Mouse (Mus musculus): ENCODE measurements around the gene Pcsk2. TPM values are rescaled to one million over a fixed set of nuclear protein-coding genes. Genes with fewer than 3 reads are reported as not detected.

Gene Pcsk2
- total RNA-seq, 2 experiments from 2014 or later, result not detected

DNA sequence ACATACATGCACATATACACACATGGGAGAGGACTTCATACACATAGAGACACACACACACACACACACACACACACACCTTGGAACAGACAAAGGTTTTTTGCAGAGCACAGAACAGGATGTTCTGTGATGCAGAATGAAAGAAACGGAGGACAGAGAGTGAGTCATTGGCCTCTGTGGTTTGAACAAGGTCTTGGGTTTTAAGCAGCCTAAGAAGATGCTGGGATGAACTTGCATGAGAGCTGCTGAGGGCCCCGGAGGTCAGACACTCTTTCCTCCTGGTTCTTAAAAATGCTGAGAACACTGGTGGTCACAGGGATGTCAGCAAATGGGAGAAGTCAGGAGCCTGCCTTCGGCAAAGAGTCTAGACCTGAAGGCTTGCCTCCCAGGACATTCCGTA, 178.1 kb downstream of the Pcsk2 start:
- intact Hi-C loops (cut with DNase I), result no loop called here
- no peak for DNase-seq

DNA sequence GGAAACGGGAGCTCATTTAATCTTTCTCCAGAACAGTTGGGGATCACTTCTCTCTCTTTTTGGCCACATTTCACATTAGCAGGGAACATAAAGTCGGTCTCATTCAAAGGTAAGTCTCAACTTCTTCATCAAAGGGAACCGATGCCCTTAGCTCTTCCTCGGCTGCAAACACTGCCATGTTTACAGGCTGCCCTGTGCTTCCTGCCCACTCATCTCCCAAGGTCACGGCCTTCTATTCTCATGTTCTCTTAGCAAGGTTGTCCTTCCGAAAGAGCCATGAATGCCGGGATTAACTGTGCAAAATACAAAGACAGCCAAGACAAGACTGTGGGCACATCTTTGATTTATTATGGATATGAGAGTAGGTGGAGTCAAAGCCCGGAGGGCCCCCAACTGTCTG, 178.8 kb downstream of the Pcsk2 start:
- intact Hi-C loops (cut with DNase I), result no loop called here
- DNase-seq, result no peak

DNA sequence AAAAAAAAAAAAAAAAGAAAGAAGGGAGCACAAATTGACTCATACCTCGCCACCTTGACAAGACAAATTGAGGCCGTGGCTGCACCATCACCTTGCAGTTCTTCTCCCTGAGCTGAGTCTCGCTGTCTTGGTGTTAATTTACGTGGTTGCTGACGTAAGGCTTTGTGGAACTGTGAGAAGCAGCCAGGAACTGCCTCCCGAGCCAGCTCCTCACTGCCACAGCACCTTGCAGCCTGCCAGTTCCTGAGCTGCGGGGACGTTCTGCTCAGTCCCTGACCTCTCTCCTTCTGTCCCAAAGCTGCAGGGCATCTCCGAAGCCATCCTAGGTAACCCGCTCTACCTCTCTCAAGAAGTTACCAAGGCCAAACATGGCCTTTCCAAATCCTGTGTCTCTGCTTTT, 186.5 kb downstream of the Pcsk2 start:
- intact Hi-C loops (cut with DNase I), result no loop called here

GRCm38 (mm10) chr2:143735442-143735841, 189.5 kb downstream of the Pcsk2 start:
- intact Hi-C loops (cut with DNase I), result no loop called here

More for the DNA sequence above, 186.5 kb downstream of the Pcsk2 start:
- DNase-seq, result no peak

GRCm38 (mm10) chr2:143739475-143740226, 193.7 kb downstream of the Pcsk2 start:
- DNase-seq, result no peak
- intact Hi-C loops (cut with DNase I), result no loop called here

More at GRCm38 (mm10) chr2:143735442-143735841, 189.5 kb downstream of the Pcsk2 start:
- no peak for DNase-seq

GRCm38 (mm10) chr2:143742436-143742835, 196.5 kb downstream of the Pcsk2 start:
- no peak for DNase-seq
- intact Hi-C loops (cut with DNase I), result no loop called here

GRCm38 (mm10) chr2:143743081-143743480, 197.1 kb downstream of the Pcsk2 start:
- intact Hi-C loops (cut with DNase I), result no loop called here
- DNase-seq, result no peak

DNA sequence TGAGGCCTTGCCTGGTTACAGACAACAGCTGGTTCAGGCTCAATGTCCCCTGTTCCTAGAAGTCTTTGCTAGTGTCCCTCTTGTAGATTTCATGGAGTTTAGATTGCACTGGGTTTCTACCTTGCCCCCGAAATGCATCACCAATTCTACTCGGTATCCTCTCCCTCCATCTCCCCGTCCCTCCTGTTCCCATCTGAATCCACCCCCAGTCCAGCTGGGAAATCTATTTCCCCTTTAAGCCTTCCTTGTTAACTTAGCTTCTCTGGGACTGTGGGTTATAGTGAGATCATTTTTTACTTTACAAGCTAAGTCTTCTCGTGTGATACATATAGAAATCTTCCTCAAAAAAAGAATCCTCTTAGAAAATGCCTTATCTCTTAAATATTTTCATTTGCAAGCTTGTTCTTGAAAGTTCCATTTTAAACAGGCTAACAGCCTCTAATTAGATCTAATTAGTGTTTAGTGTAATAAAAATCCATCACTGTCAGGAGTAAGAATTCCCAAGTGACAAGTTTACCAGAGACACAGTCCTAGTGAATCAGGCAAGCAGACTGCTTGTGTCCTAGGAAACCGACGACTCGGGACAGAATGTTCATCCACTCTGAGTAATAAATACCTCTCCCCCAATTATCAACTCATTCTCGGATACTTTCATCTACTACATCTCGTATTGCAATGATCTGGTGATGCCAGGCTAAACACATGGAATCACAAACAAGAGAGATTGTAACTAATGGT, 206.3 kb downstream of the Pcsk2 start:
- DNase-seq, result no peak
- intact Hi-C loops (cut with DNase I), result no loop called here

GRCm38 (mm10) chr2:143776448-143776847, 230.5 kb downstream of the Pcsk2 start:
- intact Hi-C loops (cut with DNase I), result loop anchor here (1.0 kb wide), 1 partner anchor 662 kb away; no protein-coding TSS in a partner anchor

GRCm38 (mm10) chr2:143780310-143780709, 234.4 kb downstream of the Pcsk2 start:
- intact Hi-C loops (cut with DNase I), result no loop called here
- no peak for DNase-seq

More at GRCm38 (mm10) chr2:143776448-143776847, 230.5 kb downstream of the Pcsk2 start:
- no peak for DNase-seq

DNA sequence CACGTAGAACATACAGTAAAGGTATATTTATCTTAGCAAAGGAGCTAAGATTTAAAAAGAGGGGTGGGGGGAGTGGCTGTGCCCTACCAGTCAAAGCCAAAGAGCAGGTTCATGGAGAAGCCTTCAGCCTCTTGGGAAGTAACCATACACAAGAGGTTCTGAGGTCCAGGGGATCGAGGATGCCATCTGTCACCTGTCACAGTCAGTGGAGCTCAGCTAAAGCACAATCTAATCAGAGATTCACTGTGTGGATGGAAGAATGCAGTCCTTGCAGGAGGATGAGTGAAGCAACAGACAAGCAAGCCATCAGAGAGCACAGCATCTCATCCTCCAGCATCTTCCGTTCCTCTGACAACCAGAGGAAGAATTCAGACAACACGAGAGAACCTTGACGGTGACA, 244.0 kb downstream of the Pcsk2 start:
- DNase-seq, result no peak
- intact Hi-C loops (cut with DNase I), result no loop called here

DNA sequence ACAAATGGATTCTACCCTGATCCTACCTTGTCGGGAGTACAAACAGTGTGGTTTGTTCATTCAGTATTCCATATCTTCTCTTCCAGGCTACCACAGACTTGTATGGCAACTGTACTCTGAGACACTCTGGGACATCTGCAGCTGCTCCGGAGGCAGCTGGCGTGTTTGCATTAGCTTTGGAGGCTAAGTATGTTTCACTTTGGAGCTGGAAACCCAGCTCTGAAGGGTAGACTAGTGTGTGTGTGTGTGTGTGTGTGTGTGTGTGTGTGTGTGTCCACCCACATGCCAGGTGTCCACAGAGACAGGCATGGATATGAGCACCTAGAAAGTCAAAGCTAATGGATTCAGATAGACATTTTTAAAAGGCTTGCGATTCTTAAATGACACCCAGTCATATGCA, 249.9 kb downstream of the Pcsk2 start:
- DNase-seq, result no peak
- intact Hi-C loops (cut with DNase I), result no loop called here

GRCm38 (mm10) chr2:143796335-143797013, 250.5 kb downstream of the Pcsk2 start:
- intact Hi-C loops (cut with DNase I), result no loop called here
- DNase-seq, result no peak

DNA sequence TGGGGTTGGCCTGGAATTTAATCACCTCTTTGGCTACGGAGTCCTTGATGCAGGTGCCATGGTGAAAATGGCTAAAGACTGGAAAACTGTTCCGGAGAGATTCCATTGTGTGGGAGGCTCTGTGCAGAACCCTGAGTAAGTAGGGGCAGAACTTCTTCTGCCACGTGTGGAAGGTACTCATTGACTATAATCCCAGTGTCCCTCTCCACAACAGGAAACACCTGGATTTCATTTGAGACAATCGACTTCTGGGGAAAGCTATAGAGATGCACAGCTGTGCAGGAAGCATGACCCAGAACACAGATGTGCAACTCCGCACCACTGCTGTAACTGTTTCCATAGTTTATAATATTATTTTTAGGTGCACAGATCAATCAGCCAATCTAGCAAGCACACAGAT, 255.1 kb downstream of the Pcsk2 start:
- no peak for DNase-seq

DNA sequence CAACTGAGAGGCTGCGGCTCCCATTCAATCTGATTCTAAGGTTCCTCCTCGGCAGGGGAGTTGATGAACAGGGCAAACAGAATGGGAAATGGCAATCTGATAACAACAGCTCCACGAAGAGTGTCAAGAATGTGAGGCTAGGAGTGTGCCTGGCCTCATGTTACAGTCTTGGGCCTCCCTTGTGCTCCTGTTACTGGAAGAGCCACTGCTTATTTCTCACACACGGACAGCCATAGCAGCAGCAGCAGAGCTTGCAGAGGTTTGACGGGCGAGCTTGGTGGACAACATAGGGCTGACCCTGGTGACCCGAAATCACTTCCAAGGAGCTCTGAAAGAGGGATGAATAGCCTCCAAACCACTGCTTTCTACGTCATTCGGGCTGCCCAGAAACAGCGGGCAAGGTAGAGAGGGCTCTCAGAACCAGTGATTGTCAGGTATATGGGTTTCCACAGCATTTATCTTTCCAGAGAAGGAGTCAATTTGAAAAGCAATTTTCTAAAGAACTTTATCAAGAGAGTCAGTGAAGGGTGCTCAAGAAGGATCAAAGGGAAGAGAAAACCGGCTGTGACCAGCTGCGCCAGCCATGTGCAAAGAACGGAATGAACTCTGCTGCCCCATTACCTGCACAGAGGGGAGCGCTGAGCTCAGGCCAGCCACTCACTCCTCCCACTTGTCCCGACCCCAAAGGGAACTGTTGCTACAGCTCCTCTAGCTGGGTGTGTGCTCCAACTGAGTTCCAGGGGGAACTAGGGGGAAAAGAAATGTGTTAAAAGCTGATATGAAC, 260.4 kb downstream of the Pcsk2 start:
- intact Hi-C loops (cut with DNase I), result no loop called here
- DNase-seq, result no peak

More for the DNA sequence above, 255.1 kb downstream of the Pcsk2 start:
- intact Hi-C loops (cut with DNase I), result no loop called here

GRCm38 (mm10) chr2:143806924-143807664, 261.1 kb downstream of the Pcsk2 start:
- intact Hi-C loops (cut with DNase I), result no loop called here
- DNase-seq, result no peak

- intact Hi-C loops (cut with DNase I), result no loop called here
Measured at GRCm38 (mm10) chr2:143808789-143809188, 262.8 kb downstream of the Pcsk2 start.

GRCm38 (mm10) chr2:143812262-143812661, 266.3 kb downstream of the Pcsk2 start:
- no peak for DNase-seq
- intact Hi-C loops (cut with DNase I), result no loop called here

More at GRCm38 (mm10) chr2:143808789-143809188, 262.8 kb downstream of the Pcsk2 start:
- DNase-seq, result no peak

DNA sequence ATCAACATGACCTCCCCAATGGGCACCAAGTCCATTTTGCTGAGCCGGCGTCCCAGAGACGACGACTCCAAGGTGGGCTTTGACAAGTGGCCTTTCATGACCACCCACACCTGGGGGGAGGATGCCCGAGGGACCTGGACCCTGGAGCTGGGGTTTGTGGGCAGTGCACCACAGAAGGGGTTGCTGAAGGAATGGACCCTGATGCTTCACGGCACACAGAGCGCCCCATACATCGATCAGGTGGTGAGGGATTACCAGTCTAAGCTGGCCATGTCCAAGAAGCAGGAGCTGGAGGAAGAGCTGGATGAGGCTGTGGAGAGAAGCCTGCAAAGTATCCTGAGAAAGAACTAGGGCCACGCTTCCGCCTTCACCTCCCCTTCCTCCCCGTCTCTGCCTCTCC, 267.5 kb downstream of the Pcsk2 start:
- no peak for DNase-seq
- intact Hi-C loops (cut with DNase I), result no loop called here

DNA sequence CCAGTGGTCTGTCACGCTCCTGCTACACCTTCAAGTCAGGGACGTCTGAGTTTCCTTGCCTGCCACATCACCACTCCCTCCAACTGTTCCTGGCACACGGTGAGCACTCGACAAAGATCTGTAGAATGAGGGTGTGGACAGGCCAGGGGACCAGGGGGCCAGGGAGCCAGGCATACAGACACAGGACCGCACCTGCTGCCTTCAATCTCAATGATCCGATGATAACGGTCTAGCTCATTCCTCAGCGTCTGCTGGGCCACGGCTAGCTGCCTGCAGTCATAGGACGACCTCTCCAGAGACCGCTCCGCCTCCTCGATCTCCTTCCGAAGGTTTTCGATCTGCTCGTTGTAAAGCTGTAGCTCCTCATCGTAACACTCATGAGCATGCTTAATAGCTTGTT, 285.7 kb downstream of the Pcsk2 start:
- intact Hi-C loops (cut with DNase I), result no loop called here
- DNase-seq, result no peak

Data from heart, postnatal 36 days (tissue).